ENCODE assay signal across 8 mouse cellular contexts in the genomic region with DNA sequence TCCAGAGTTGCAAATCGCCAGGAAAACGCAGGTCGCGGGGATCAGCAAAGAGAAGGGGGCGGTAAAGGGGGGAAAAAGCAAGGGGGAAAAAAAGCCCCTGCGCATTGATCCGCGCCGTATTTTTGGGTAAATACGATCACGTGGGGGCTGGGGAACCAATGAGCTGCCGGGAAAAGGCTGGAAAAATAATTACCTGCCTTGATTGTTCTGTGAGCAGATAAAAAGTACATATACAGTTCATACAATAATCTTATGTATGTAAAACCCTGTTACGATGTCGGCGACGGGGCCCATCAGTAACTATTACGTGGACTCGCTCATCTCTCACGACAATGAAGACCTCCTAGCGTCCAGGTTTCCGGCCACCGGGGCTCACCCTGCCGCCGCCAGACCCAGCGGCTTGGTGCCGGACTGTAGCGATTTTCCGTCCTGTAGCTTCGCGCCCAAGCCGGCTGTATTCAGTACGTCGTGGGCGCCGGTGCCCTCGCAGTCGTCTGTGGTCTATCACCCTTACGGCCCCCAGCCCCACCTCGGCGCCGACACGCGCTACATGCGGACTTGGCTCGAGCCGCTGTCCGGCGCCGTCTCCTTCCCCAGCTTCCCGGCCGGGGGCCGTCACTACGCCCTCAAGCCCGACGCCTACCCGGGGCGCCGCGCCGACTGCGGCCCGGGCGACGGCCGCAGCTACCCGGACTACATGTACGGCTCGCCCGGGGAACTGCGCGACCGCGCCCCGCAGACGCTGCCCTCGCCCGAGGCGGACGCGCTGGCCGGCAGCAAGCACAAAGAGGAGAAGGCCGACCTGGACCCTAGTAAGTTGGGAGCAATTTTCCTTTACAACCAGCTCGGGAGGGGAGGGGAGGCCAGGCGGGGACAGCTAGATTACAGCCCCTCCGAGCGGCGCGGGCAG. TPM values are rescaled to one million over a fixed set of nuclear protein-coding genes. Genes with fewer than 3 reads are reported as not detected.
DNase-seq lines count a peak whose midpoint lies in the region; ATAC-seq lines count a peak whose summit lies in the region.

No protein-coding gene starts in this region.

- no peaks in the 10 kb centered on the region for H3K36me3 ChIP-seq in limb, embryonic 10.5 days
- no peaks in the 10 kb centered on the region for H3K36me3 ChIP-seq in stomach, embryonic 16.5 days (ENCODE audit: control insufficient read depth, insufficient read depth, low read length)

- ATAC-seq in stomach, embryonic 16.5 days (ENCODE audit: insufficient read depth, low FRiP score) = peak; percentile 44; the same call in 1 of the 2 replicates
- ATAC-seq in megakaryocyte-erythroid progenitor cell, adult 5-6 weeks (replicated peaks; ENCODE audit: low FRiP score, low TSS enrichment, poor library complexity, severe bottlenecking) = no peak; the same call in 1 of the 2 replicates

- H3K27me3 ChIP-seq in limb, embryonic 10.5 days (ENCODE audit: low read depth, poor library complexity, severe bottlenecking) = peaks cover 100% of the 10 kb centered on the region
- H3K27me3 ChIP-seq in stomach, embryonic 16.5 days (ENCODE audit: control insufficient read depth, insufficient read depth, low read length) = peaks cover 90% of the 10 kb centered on the region

- H3K4me2 ChIP-seq in stomach, embryonic 16.5 days (ENCODE audit: low read depth, low read length) = peak overlapping the region; percentile 47

- WGBS in limb, embryonic 10.5 days = under 1% methylated on average over 88 of the region's 88 CpGs
- under 1% methylated on average over 88 of the region's 88 CpGs for WGBS in stomach, embryonic 16.5 days

- DNase-seq in adrenal gland, adult (ENCODE audit: inconsistent age in 2 of 2, low spot score in 1 of 2) = peak; percentile 27 to 75
- no peak for DNase-seq in adrenal gland, postnatal 10 days
- peak; percentile 82 for DNase-seq in ES-CJ7 (ENCODE audit: low read depth, low spot score)
- DNase-seq in gastrocnemius, postnatal 10 days = peak; percentile 72
- peak; percentile 81 for DNase-seq in limb, embryonic 10.5 days (ENCODE audit: low spot score)
- DNase-seq in spleen, adult 12 weeks (ENCODE audit: low spot score) = no peak

- H3K9me3 ChIP-seq in limb, embryonic 10.5 days (replicated peaks) = no peaks in the 10 kb centered on the region
- H3K9me3 ChIP-seq in stomach, embryonic 16.5 days (replicated peaks; ENCODE audit: control insufficient read depth, low read length) = no peaks in the 10 kb centered on the region

- peak overlapping the region; percentile 60 for H3K4me3 ChIP-seq in limb, embryonic 10.5 days
- H3K4me3 ChIP-seq in stomach, embryonic 16.5 days (replicated peaks; ENCODE audit: low read length) = peak overlapping the region; percentile 33

- peaks cover 96% of the 10 kb centered on the region for H3K4me1 ChIP-seq in limb, embryonic 10.5 days
- H3K4me1 ChIP-seq in stomach, embryonic 16.5 days (ENCODE audit: control insufficient read depth, insufficient read depth, low read length) = 0 out of 2 replicates have a peak, but pooled peaks cover 3% of the 10 kb centered on the region

- H3K9ac ChIP-seq in stomach, embryonic 16.5 days (ENCODE audit: low read length) = peak overlapping the region; percentile 25; the same call in 1 of the 2 replicates

- H3K27ac ChIP-seq in limb, embryonic 10.5 days = peak overlapping the region; percentile 89
- H3K27ac ChIP-seq in stomach, embryonic 16.5 days (ENCODE audit: low read length) = no peak overlapping the region

RNA-seq across cellular contexts. Expression of a gene that starts 5.4 kb away (rescaled TPM):
- total RNA-seq in adrenal gland, postnatal 10 days (2021) = 1 to 10 TPM; 2.4 to 3.2 TPM
- 1 to 10 TPM; 6.5 to 8.2 TPM for total RNA-seq in gastrocnemius, postnatal 10 days (2021)
- polyA plus RNA-seq in limb, embryonic 10.5 days (2016; fragmentation: Nextera tagmentation; extraction: Ambion mirVana) = 4.4 and 6.9 TPM in 2 replicates
- polyA plus RNA-seq in stomach, embryonic 16.5 days (2015; fragmentation: Nextera tagmentation; extraction: Ambion mirVana) = not detected in 2 replicates
- total RNA-seq in megakaryocyte-erythroid progenitor cell, adult 5-6 weeks (2014; fragmentation: Nextera tagmentation) = not detected in 2 replicates
- total RNA-seq in megakaryocyte-erythroid progenitor cell, adult 5-6 weeks (2017) = not detected in 2 replicates

RNA-seq across cellular contexts. Expression of a gene that starts 8.8 kb away (rescaled TPM):
- 10 to 100 TPM; 17.0 to 21.0 TPM for total RNA-seq in adrenal gland, postnatal 10 days (2021)
- total RNA-seq in gastrocnemius, postnatal 10 days (2021) = 1 to 10 TPM; 1.8 to 2.8 TPM
- polyA plus RNA-seq in limb, embryonic 10.5 days (2016; fragmentation: Nextera tagmentation; extraction: Ambion mirVana) = 5.1 and 6.0 TPM in 2 replicates
- polyA plus RNA-seq in stomach, embryonic 16.5 days (2015; fragmentation: Nextera tagmentation; extraction: Ambion mirVana) = 2.0 and 2.5 TPM in 2 replicates
- not detected in 2 replicates for total RNA-seq in megakaryocyte-erythroid progenitor cell, adult 5-6 weeks (2014; fragmentation: Nextera tagmentation)
- total RNA-seq in megakaryocyte-erythroid progenitor cell, adult 5-6 weeks (2017) = not detected in 2 replicates

RNA-seq across cellular contexts. Expression of a gene that starts 14.4 kb away (rescaled TPM):
- total RNA-seq in adrenal gland, postnatal 10 days (2021) = 1 to 10 TPM; 5.5 to 6.9 TPM
- 1 to 10 TPM; 2.1 to 3.6 TPM for total RNA-seq in gastrocnemius, postnatal 10 days (2021)
- polyA plus RNA-seq in limb, embryonic 10.5 days (2016; fragmentation: Nextera tagmentation; extraction: Ambion mirVana) = 10.6 and 12.7 TPM in 2 replicates
- polyA plus RNA-seq in stomach, embryonic 16.5 days (2015; fragmentation: Nextera tagmentation; extraction: Ambion mirVana) = 17.5 and 19.4 TPM in 2 replicates
- not detected in 2 replicates for total RNA-seq in megakaryocyte-erythroid progenitor cell, adult 5-6 weeks (2014; fragmentation: Nextera tagmentation)
- total RNA-seq in megakaryocyte-erythroid progenitor cell, adult 5-6 weeks (2017) = not detected in 2 replicates

RNA-seq across cellular contexts. Expression of a gene that starts 15.0 kb away (rescaled TPM):
- 1 to 10 TPM in 1 of 2 experiments, under 1 TPM in 1; 0.94 to 1.4 TPM for total RNA-seq in adrenal gland, postnatal 10 days (2021)
- total RNA-seq in gastrocnemius, postnatal 10 days (2021) = 10 to 100 TPM; 50.7 to 51.2 TPM
- polyA plus RNA-seq in limb, embryonic 10.5 days (2016; fragmentation: Nextera tagmentation; extraction: Ambion mirVana) = 21.4 and 51.4 TPM in 2 replicates
- polyA plus RNA-seq in stomach, embryonic 16.5 days (2015; fragmentation: Nextera tagmentation; extraction: Ambion mirVana) = 0.06 TPM in 1 of 2 replicates, not detected in the other
- not detected in 2 replicates for total RNA-seq in megakaryocyte-erythroid progenitor cell, adult 5-6 weeks (2014; fragmentation: Nextera tagmentation)
- total RNA-seq in megakaryocyte-erythroid progenitor cell, adult 5-6 weeks (2017) = not detected in 2 replicates

RNA-seq across cellular contexts. Expression of a gene that starts 16.4 kb away (rescaled TPM):
- total RNA-seq in adrenal gland, postnatal 10 days (2021) = 10 to 100 TPM; 25.1 to 35.7 TPM
- total RNA-seq in gastrocnemius, postnatal 10 days (2021) = 10 to 100 TPM in 1 of 2 experiments, 1 to 10 TPM in 1; 5.1 to 10.0 TPM
- polyA plus RNA-seq in limb, embryonic 10.5 days (2016; fragmentation: Nextera tagmentation; extraction: Ambion mirVana) = 10.1 and 10.2 TPM in 2 replicates
- 3.3 and 3.8 TPM in 2 replicates for polyA plus RNA-seq in stomach, embryonic 16.5 days (2015; fragmentation: Nextera tagmentation; extraction: Ambion mirVana)
- not detected in 2 replicates for total RNA-seq in megakaryocyte-erythroid progenitor cell, adult 5-6 weeks (2014; fragmentation: Nextera tagmentation)
- total RNA-seq in megakaryocyte-erythroid progenitor cell, adult 5-6 weeks (2017) = not detected in 2 replicates

Comparison
In these comparisons a context has a peak if more than half of its experiments do, and no peak if none do; other contexts are left out.
1. DNase-seq: peak in adrenal gland, adult (2 of 2), ES-CJ7 (single experiment), gastrocnemius, postnatal 10 days (single experiment) and limb, embryonic 10.5 days (single experiment); none in adrenal gland, postnatal 10 days (single experiment) and spleen, adult 12 weeks (single experiment).
2. RNA of a gene that starts 8.8 kb away (total RNA-seq): 17.0 to 21.0 TPM in adrenal gland, postnatal 10 days; 1.8 to 2.8 TPM in gastrocnemius, postnatal 10 days and not detected in megakaryocyte-erythroid progenitor cell, adult 5-6 weeks; every median in the first group is over 4 times any median in the second.